Mouse (Mus musculus) heart, postnatal 0 days (tissue): ENCODE measurements around the gene Cfap97d1. TPM values are rescaled to one million over a fixed set of nuclear protein-coding genes. Genes with fewer than 3 reads are reported as not detected.

ENCODE experiments used
- ATAC-seq: fragments of 200-750 bp; cut with Nextera tagmentation; 2 replicates; pipeline ENCODE4 v1.8.0; 2017; ENCODE audit warnings: low read depth, moderate number of reproducible peaks, moderate library complexity; ENCODE audit not compliant: insufficient read depth
- DNase-seq: peaks from one replicate; pipeline ENCODE4 v3.0.0-alpha.2; 2016; ENCODE audit warnings: low spot score
- H3K27ac ChIP-seq: fragments of 300-500 bp; sonication (generic); 2 replicates; pipeline ENCODE4 v1.5.1; 2014; ENCODE audit warnings: low read depth, mild to moderate bottlenecking
- H3K27me3 ChIP-seq: fragments of 300-500 bp; sonication (generic); 2 replicates; pipeline ENCODE4 v1.6.1; 2014; ENCODE audit warnings: low read length, mixed read lengths; ENCODE audit not compliant: control insufficient read depth, insufficient read depth
- H3K36me3 ChIP-seq: fragments of 300-500 bp; sonication (generic); replicated peaks from 2 replicates; pipeline ENCODE4 v1.6.1; 2014; ENCODE audit warnings: low read length, mixed read lengths; ENCODE audit not compliant: control insufficient read depth, insufficient read depth
- H3K4me1 ChIP-seq: fragments of 300-500 bp; sonication (generic); 2 replicates; pipeline ENCODE4 v1.6.1; 2014; ENCODE audit warnings: antibody characterized with exemption; ENCODE audit not compliant: control insufficient read depth, insufficient read depth
- H3K4me2 ChIP-seq: fragments of 300-500 bp; sonication (generic); 2 replicates; pipeline ENCODE4 v1.6.1; 2014; ENCODE audit warnings: low read depth, mild to moderate bottlenecking, low read length, moderate library complexity
- H3K4me3 ChIP-seq: fragments of 300-500 bp; sonication (generic); 2 replicates; pipeline ENCODE4 v1.5.1; 2014; ENCODE audit warnings: low read depth, low read length
- H3K9ac ChIP-seq: fragments of 300-500 bp; sonication (generic); replicated peaks from 2 replicates; pipeline ENCODE4 v1.6.1; 2014; ENCODE audit warnings: low read depth, low read length, mixed read lengths
- H3K9me3 ChIP-seq: fragments of 300-500 bp; sonication (generic); replicated peaks from 2 replicates; pipeline ENCODE4 v1.6.1; 2016; ENCODE audit warnings: low read length; ENCODE audit not compliant: control insufficient read depth
- CTCF ChIP-seq: IDR thresholded peaks from 2 replicates; pipeline ENCODE4 v1.5.1; 2016; ENCODE audit warnings: antibody characterized with exemption, control low read depth, low read depth
- EP300 ChIP-seq: IDR thresholded peaks from 2 replicates; pipeline ENCODE4 v1.6.1; 2016; ENCODE audit warnings: antibody characterized with exemption, low read depth
- WGBS: fragments of 180-500 bp; shearing (Covaris S2); extraction: QIAGEN DNeasy Blood & Tissue Kit; methylation state at CpG from one replicate; pipeline ENCODE4 v1.1.7; 2014; 5-methylcytosine and 5-hydroxymethylcytosine counted together
- polyA plus RNA-seq: library from polyadenylated mRNA; unstranded; fragments of >200 nt; fragmentation: Nextera tagmentation; extraction: Ambion mirVana; gene quantifications from 2 replicates; pipeline ENCODE4 v1.2.1, GENCODE M21; 2015
- total RNA-seq: library from RNA; depleted of rRNA; stranded (reverse); fragments of >200 nt; gene quantifications from 2 replicates; pipeline ENCODE4 v1.2.3, GENCODE M21; 2014; ENCODE audit warnings: low replicate concordance

Gene Cfap97d1
- total and polyA plus RNA-seq, 2 experiments from 2014 or later = not detected

- Histone ChIP-seq H3K9ac (no peak overlapping the region), H3K27ac (no peak overlapping the region), H3K27me3 (peaks cover 9% of the 10 kb centered on the region; the same call in 1 of the 2 replicates), H3K4me3 (no peak overlapping the region), H3K9me3 (no peaks in the 10 kb centered on the region), H3K4me2 (no peak overlapping the region), H3K4me1 (0 out of 2 replicates have a peak, but pooled peaks cover 3% of the 10 kb centered on the region), H3K36me3 (no peaks in the 10 kb centered on the region)
- ATAC-seq (no peak), DNase-seq (no peak)
- 77% methylated on average over 4 of the region's 4 CpGs for WGBS
- TF ChIP-seq CTCF (no peak), EP300 (no peak)
These were observed 45.2 kb downstream of the Cfap97d1 start for GRCm38 (mm10) chr11:102029304-102029703.

GRCm38 (mm10) chr11:102029966-102030365, 45.9 kb downstream of the Cfap97d1 start:
- ATAC-seq = no peak
- Histone ChIP-seq H3K36me3 (no peaks in the 10 kb centered on the region), H3K27me3 (peaks cover 9% of the 10 kb centered on the region; the same call in 1 of the 2 replicates), H3K4me2 (no peak overlapping the region), H3K4me1 (0 out of 2 replicates have a peak, but pooled peaks cover 3% of the 10 kb centered on the region), H3K4me3 (no peak overlapping the region), H3K9ac (no peak overlapping the region), H3K9me3 (no peaks in the 10 kb centered on the region), H3K27ac (no peak overlapping the region)
- no peak for DNase-seq
- TF ChIP-seq EP300 (no peak), CTCF (no peak)
- WGBS = 45% methylated on average over 7 of the region's 7 CpGs

DNA sequence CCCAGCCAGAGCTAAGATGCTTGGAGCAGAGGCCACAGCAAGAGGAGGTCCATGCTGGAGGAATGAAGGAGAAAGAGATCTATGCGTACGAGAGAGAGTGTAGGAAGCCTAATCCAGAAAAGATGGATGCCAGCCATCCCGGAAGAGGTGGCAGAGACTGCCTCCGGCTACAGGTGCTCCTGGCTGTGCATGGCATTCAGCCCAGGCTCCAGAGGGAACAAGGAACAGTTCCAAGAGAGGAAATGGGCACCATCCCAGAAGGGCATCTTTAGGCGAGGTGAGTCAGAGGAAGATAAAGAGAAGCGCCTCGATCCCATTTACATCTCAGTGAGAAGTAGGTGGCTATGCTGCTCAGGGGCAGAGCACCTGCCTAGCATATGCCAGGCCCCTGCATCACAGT, 47.1 kb downstream of the Cfap97d1 start:
- no peaks in the 10 kb centered on the region for H3K36me3 ChIP-seq
- H3K4me1 ChIP-seq = 0 out of 2 replicates have a peak, but pooled peaks cover 3% of the 10 kb centered on the region
- no peaks in the 10 kb centered on the region for H3K9me3 ChIP-seq
- no peak overlapping the region for H3K9ac ChIP-seq
- no peak overlapping the region for H3K27ac ChIP-seq
- peaks cover 4% of the 10 kb centered on the region; the same call in 1 of the 2 replicates for H3K27me3 ChIP-seq
- no peak for TF ChIP-seq EP300
- TF ChIP-seq CTCF = no peak
- H3K4me2 ChIP-seq = no peak overlapping the region
- no peak for DNase-seq
- no peak overlapping the region for H3K4me3 ChIP-seq
- no peak for ATAC-seq
- 72% methylated on average over 7 of the region's 7 CpGs for WGBS

DNA sequence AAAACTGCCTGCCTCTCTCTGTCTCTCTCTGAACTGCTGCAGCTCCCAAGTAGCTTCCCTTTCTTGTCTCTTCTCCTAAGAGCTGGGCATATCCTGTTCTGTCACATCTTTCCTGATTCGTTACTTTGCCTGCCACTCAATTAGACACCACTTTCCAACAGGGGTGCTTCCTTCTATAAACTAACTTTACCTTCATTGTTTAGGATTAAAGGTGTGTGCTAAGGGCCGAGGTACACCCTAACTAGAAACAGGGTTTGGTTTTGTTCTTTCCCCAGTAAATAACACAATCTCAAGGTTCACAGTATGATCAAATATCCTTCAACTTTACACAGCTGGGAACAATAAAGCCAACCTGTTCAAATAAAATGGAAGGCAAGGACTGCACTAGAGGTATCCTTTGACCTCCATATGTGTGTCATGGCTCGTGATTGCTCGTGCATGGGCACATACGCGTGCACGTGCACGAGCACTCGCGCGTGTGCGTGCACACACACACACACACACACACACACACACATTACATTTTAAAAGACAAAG, 49.0 kb downstream of the Cfap97d1 start:
- H3K9ac ChIP-seq = no peak overlapping the region

GRCm38 (mm10) chr11:102034887-102035286, 50.8 kb downstream of the Cfap97d1 start:
- Histone ChIP-seq H3K27me3 (no peaks in the 10 kb centered on the region), H3K27ac (no peak overlapping the region), H3K9me3 (no peaks in the 10 kb centered on the region), H3K4me3 (no peak overlapping the region), H3K9ac (no peak overlapping the region), H3K4me2 (no peak overlapping the region), H3K4me1 (peaks cover 7% of the 10 kb centered on the region; the same call in 1 of the 2 replicates), H3K36me3 (no peaks in the 10 kb centered on the region)
- DNase-seq (no peak), ATAC-seq (no peak)
- TF ChIP-seq EP300 = no peak
- TF ChIP-seq CTCF = no peak
- 57% methylated on average over 8 of the region's 8 CpGs for WGBS

More for the DNA sequence above, 49.0 kb downstream of the Cfap97d1 start:
- H3K27ac ChIP-seq = no peak overlapping the region
- 89% methylated on average over 12 of the region's 12 CpGs for WGBS
- ATAC-seq = no peak
- H3K4me3 ChIP-seq = no peak overlapping the region
- no peak overlapping the region for H3K4me2 ChIP-seq
- TF ChIP-seq CTCF (no peak), EP300 (no peak)
- H3K9me3 ChIP-seq = no peaks in the 10 kb centered on the region
- no peaks in the 10 kb centered on the region for H3K36me3 ChIP-seq
- no peaks in the 10 kb centered on the region for H3K27me3 ChIP-seq
- H3K4me1 ChIP-seq = 0 out of 2 replicates have a peak, but pooled peaks cover 3% of the 10 kb centered on the region
- no peak for DNase-seq
